Mouse (Mus musculus): Measurements from ENCODE around the gene Hist2h3b. TPM values are rescaled to one million over a fixed set of nuclear protein-coding genes. Genes with fewer than 3 reads are reported as not detected.
"Not testable (repeated sequence)": the region's sequence is repeated elsewhere in the genome, so short reads cannot be mapped to it uniquely, and the experiment has no call there.

Hist2h3b gene
- polyA plus RNA-seq, 1 experiment = 8.1 TPM

DNA sequence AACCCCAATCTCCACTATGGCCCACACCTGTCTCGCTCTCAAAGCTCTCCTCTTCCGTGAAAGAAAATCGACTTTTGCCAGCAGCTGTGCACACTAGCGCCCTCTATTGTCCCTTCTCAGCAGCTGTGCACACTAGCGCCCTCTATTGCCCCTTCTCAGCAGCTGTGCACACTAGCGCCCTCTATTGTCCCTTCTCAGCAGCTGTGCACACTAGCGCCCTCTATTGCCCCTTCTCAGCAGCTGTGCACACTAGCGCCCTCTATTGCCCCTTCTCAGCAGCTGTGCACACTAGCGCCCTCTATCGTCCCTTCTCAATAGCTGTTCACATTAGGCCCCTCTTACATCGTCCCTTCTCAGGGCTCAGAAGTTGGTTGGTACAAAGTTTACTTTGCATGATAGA lies 18.9 kb downstream of the Hist2h3b start:
- not testable (repeated sequence) for H3K4me1 ChIP-seq (ENCODE audit: control insufficient read depth, insufficient read depth, low read length); H3K4me3 ChIP-seq (replicated peaks; ENCODE audit: insufficient read depth, low read depth, low read length); DNase-seq; H3K27ac ChIP-seq (ENCODE audit: insufficient read depth, low read length); H3K27me3 ChIP-seq (ENCODE audit: control insufficient read depth, insufficient read depth, low read length)
- WGBS = 88% methylated on average over 11 of the region's 11 CpGs
- peak; percentile 58 for TF ChIP-seq CTCF (IDR thresholded peaks at IDR 0.05; ENCODE audit: borderline replicate concordance, insufficient read depth, low read depth, low read length)

DNA sequence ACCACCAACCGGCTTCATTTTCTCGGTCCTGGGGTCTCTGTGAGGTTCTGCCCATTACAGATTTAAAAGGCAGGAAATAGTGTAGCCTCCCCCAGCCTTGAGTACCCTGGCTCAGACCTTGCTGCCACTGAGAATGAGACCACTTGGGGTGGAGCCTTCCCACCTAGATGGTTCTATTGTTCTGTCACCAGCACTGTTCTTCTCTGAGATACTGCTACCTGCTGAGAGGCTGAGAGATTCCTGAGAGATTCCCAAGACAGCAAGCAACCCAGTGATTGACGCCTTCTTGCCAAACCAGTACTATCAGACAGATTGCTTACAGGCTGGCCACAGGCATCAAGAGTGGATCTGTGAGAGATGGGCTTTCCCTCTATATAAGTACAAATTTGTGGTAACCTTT lies 20.7 kb downstream of the Hist2h3b start:
- WGBS = 67% methylated on average over 3 of the region's 3 CpGs

DNA sequence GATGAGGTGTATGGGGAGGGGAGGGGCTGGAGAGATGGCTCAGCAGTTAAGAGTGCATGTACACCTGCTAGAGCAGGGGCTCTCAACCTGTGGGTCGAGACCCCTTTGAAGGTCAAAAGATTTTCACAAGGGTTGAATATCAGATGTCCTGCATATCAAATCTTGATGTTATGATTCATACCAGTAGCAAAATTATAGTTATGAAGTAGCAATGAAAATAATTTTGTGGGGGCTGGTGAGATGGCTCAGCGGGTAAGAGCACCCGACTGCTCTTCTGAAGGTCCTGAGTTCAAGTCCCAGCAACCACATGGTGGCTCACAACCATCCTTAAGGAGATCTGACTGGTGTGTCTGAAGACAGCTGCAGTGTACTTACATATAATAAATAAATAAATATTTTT lies 22.3 kb downstream of the Hist2h3b start:
- not testable (repeated sequence) for H3K4me3 ChIP-seq (replicated peaks; ENCODE audit: insufficient read depth, low read depth, low read length); H3K4me1 ChIP-seq (ENCODE audit: control insufficient read depth, insufficient read depth, low read length); H3K27ac ChIP-seq (ENCODE audit: insufficient read depth, low read length); H3K27me3 ChIP-seq (ENCODE audit: control insufficient read depth, insufficient read depth, low read length); DNase-seq
- WGBS = 90% methylated on average over 3 of the region's 3 CpGs

More for the DNA sequence above, 20.7 kb downstream of the Hist2h3b start:
- no peak for DNase-seq
- no peaks in the 10 kb centered on the region; the same call in 1 of the 2 replicates for H3K27me3 ChIP-seq (ENCODE audit: control insufficient read depth, insufficient read depth, low read length)
- no peaks in the 10 kb centered on the region for H3K4me1 ChIP-seq (ENCODE audit: control insufficient read depth, insufficient read depth, low read length)
- no peak for TF ChIP-seq POLR2A (IDR thresholded peaks at IDR 0.05; ENCODE audit: borderline replicate concordance, insufficient read depth, low read length)
- H3K4me3 ChIP-seq (replicated peaks; ENCODE audit: insufficient read depth, low read depth, low read length) = no peak overlapping the region
- H3K27ac ChIP-seq (ENCODE audit: insufficient read depth, low read length) = no peak overlapping the region

DNA sequence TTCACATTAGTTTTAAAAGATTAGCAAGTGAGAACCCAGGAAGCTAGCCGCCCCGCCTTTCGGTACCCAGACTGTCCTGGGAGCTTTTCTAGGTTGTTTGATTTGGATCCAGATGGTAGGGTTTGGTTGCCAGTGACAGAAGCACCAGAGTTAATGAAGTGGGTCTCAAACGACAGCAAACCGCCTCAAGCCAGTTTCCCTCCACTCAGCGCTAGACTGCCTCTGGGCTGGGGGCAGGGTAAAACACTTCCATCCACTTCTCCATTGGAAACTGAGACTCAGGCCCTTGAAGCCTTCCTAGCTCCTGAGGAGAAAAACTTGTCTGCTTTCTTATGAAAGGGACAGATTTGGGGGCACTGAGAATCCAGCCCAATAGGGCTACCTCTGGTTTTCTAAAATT lies 24.2 kb downstream of the Hist2h3b start:
- no peaks in the 10 kb centered on the region for H3K4me1 ChIP-seq (ENCODE audit: control insufficient read depth, insufficient read depth, low read length)
- H3K27ac ChIP-seq (ENCODE audit: insufficient read depth, low read length) = no peak overlapping the region
- no peak overlapping the region for H3K4me3 ChIP-seq (replicated peaks; ENCODE audit: insufficient read depth, low read depth, low read length)
- TF ChIP-seq POLR2A (IDR thresholded peaks at IDR 0.05; ENCODE audit: borderline replicate concordance, insufficient read depth, low read length) (no peak), CTCF (IDR thresholded peaks at IDR 0.05; ENCODE audit: borderline replicate concordance, insufficient read depth, low read depth, low read length) (no peak)
- H3K27me3 ChIP-seq (ENCODE audit: control insufficient read depth, insufficient read depth, low read length) = no peaks in the 10 kb centered on the region
- DNase-seq = no peak
- 51% methylated on average over 6 of the region's 6 CpGs for WGBS

DNA sequence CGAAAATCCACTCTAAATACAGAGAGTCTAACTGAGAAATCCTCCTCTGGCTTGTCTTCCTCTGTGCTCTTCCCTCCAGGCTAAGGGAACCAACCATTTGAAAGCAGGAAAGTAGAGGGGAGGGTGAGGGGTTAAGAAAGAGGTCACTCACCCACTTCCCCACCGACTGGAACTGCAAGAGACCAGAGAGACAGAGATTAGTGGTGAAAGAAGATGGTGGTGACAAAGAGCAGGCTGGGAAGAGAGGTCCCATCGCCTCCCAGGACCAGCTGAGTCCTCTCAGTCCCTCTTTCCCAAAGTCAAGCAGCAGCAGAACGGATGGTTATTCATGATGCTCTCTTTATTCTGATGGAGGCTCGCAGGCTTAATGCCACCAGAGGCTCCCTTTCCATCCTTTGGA lies 24.9 kb downstream of the Hist2h3b start:
- Histone ChIP-seq H3K4me1 (ENCODE audit: control insufficient read depth, insufficient read depth, low read length) (no peaks in the 10 kb centered on the region), H3K27ac (ENCODE audit: insufficient read depth, low read length) (no peak overlapping the region), H3K27me3 (ENCODE audit: control insufficient read depth, insufficient read depth, low read length) (no peaks in the 10 kb centered on the region), H3K4me3 (replicated peaks; ENCODE audit: insufficient read depth, low read depth, low read length) (no peak overlapping the region)
- WGBS = 62% methylated on average over 5 of the region's 5 CpGs
- DNase-seq = no peak
- TF ChIP-seq POLR2A (IDR thresholded peaks at IDR 0.05; ENCODE audit: borderline replicate concordance, insufficient read depth, low read length) (no peak), CTCF (IDR thresholded peaks at IDR 0.05; ENCODE audit: borderline replicate concordance, insufficient read depth, low read depth, low read length) (no peak)

DNA sequence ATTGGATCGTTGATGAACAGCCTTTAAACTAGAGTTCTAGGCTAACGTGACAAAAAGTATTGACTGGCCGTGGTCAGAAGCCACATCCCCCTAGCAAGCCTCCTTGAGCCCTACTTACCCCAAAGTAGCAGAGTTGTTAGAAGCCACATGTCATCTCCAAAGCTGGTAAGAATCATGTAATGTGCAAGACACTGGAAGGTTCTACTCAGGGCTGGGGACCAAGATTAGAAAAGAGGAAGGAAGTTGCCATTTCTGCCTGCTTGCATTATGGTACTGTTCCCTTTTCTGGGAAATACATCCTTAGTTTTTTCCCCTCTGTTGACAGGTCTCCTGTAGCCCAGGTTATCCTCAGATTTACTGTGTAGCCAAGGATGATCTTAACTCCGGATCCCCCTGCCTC lies 25.3 kb downstream of the Hist2h3b start, which contains the start of gene Fcgr1:
TSS of gene Fcgr1 (minus strand) at position 183 of the 400 bp plus-strand sequence.
- H3K4me1 ChIP-seq (ENCODE audit: control insufficient read depth, insufficient read depth, low read length) = no peaks in the 10 kb centered on the region
- no peak within 1 kb of the TSS for H3K27ac ChIP-seq (ENCODE audit: insufficient read depth, low read length)
- WGBS = 85% methylated on average over 4 of the region's 4 CpGs
- no peaks in the 10 kb centered on the region for H3K27me3 ChIP-seq (ENCODE audit: control insufficient read depth, insufficient read depth, low read length)
- TF ChIP-seq POLR2A (IDR thresholded peaks at IDR 0.05; ENCODE audit: borderline replicate concordance, insufficient read depth, low read length) (no peak), CTCF (IDR thresholded peaks at IDR 0.05; ENCODE audit: borderline replicate concordance, insufficient read depth, low read depth, low read length) (no peak)
- H3K4me3 ChIP-seq (replicated peaks; ENCODE audit: insufficient read depth, low read depth, low read length) = no peak within 1 kb of the TSS
- DNase-seq = no peak

DNA sequence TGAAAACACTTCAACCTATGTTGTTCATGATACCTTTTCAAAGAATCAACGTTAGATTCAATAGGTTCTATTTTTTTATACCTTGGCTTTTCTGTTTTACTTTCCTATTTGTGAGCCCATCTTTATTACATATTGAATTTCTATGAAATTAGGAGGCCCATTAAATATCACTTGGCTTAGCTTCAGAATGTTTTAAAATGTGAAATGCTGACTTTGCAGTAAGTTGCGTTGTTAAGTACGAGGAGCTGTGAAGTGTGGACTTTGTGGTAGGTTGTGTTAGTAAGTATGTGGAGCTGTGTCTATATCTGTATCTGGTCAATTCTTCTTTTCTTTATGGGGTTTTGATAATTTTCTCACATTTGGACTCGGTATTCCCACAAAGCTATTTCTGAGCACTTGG lies 29.9 kb downstream of the Hist2h3b start:
- DNase-seq = no peak
- WGBS = 90% methylated on average over 4 of the region's 4 CpGs
- H3K4me1 ChIP-seq (ENCODE audit: control insufficient read depth, insufficient read depth, low read length) = no peaks in the 10 kb centered on the region
- TF ChIP-seq CTCF (IDR thresholded peaks at IDR 0.05; ENCODE audit: borderline replicate concordance, insufficient read depth, low read depth, low read length) = no peak
- no peak for TF ChIP-seq POLR2A (IDR thresholded peaks at IDR 0.05; ENCODE audit: borderline replicate concordance, insufficient read depth, low read length)
- no peak overlapping the region for H3K27ac ChIP-seq (ENCODE audit: insufficient read depth, low read length)
- no peak overlapping the region for H3K4me3 ChIP-seq (replicated peaks; ENCODE audit: insufficient read depth, low read depth, low read length)
- H3K27me3 ChIP-seq (ENCODE audit: control insufficient read depth, insufficient read depth, low read length) = no peaks in the 10 kb centered on the region; the same call in 1 of the 2 replicates

DNA sequence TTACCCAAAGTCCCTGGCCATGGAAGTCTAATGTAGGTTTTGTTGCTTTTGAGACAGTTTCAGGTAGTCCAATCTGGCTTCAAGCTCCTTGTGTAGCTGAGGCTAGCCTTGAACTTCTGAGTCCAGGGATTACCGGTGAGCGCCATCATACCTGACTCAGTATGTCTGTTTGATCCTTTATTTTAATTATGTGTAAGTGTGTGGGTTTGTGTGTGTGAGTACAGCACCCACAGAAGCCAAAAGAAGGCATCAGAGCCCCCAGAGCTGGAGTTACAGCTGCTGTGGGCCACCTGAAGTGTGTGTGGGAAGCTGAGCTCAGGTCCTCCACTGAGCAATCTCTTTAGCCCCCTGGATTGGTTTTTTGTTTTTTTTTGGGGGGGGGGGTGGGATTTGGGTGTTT lies 31.1 kb downstream of the Hist2h3b start:
- DNase-seq = no peak
- TF ChIP-seq POLR2A (IDR thresholded peaks at IDR 0.05; ENCODE audit: borderline replicate concordance, insufficient read depth, low read length) (no peak), CTCF (IDR thresholded peaks at IDR 0.05; ENCODE audit: borderline replicate concordance, insufficient read depth, low read depth, low read length) (no peak)
- H3K27me3 ChIP-seq (ENCODE audit: control insufficient read depth, insufficient read depth, low read length) = no peaks in the 10 kb centered on the region; the same call in 1 of the 2 replicates
- H3K27ac ChIP-seq (ENCODE audit: insufficient read depth, low read length) = no peak overlapping the region
- 95% methylated on average over 2 of the region's 2 CpGs for WGBS
- no peaks in the 10 kb centered on the region for H3K4me1 ChIP-seq (ENCODE audit: control insufficient read depth, insufficient read depth, low read length)
- no peak overlapping the region for H3K4me3 ChIP-seq (replicated peaks; ENCODE audit: insufficient read depth, low read depth, low read length)

Data from cerebellum, adult 2 months (tissue).